Mouse (Mus musculus) heart, postnatal 36 days (tissue): ENCODE measurements at regions not wholly inside any gene's neighbourhood (a gene's known extent, or its start where the extent isn't known, plus 50 kb on each side); places are given as distances from the start of the nearest gene placed in this dataset.

ENCODE experiments used
- DNase-seq, 2 experiments: peaks; one replicate each; pipeline ENCODE4 v3.0.0; 2021 to 2022
- intact Hi-C: fragments of 180-260 bp; cut with DNase I; formaldehyde crosslinking; loops from one replicate; pipeline ENCODE4 v1.15.1; 2025

- intact Hi-C loops: loop anchor here (5.0 kb wide), 1 partner anchor 112 kb away; no protein-coding TSS in a partner anchor
- peak; percentile 65 to 66 for DNase-seq
Observed at GRCm38 (mm10) chr1:119209607-119210007, 156.2 kb upstream of the Gli2 start.

GRCm38 (mm10) chr1:119202456-119202855 lies 149.0 kb upstream of the Gli2 start:
- no peak for DNase-seq
- intact Hi-C loops: no loop called here

GRCm38 (mm10) chr1:119197415-119197700 lies 143.9 kb upstream of the Gli2 start:
- DNase-seq: peak; percentile 28 to 45
- intact Hi-C loops: no loop called here

- DNase-seq: peak in 1 of 2 experiments; percentile 12
- intact Hi-C loops: no loop called here
Observed at GRCm38 (mm10) chr1:119196674-119197414, 143.4 kb upstream of the Gli2 start.

GRCm38 (mm10) chr1:119194533-119194932 lies 141.1 kb upstream of the Gli2 start:
- no peak for DNase-seq
- intact Hi-C loops: no loop called here

GRCm38 (mm10) chr1:119191177-119191576 lies 137.8 kb upstream of the Gli2 start:
- intact Hi-C loops: no loop called here
- DNase-seq: no peak

- DNase-seq: peak in 1 of 2 experiments; percentile 9
- intact Hi-C loops: no loop called here
Observed at GRCm38 (mm10) chr1:119189461-119190066, 136.1 kb upstream of the Gli2 start.

GRCm38 (mm10) chr1:119187301-119187700 lies 133.9 kb upstream of the Gli2 start:
- intact Hi-C loops: no loop called here
- no peak for DNase-seq

- DNase-seq: no peak
- intact Hi-C loops: no loop called here
Observed at GRCm38 (mm10) chr1:119186856-119187255, 133.4 kb upstream of the Gli2 start.

GRCm38 (mm10) chr1:119183558-119184270 lies 130.3 kb upstream of the Gli2 start:
- DNase-seq: no peak
- intact Hi-C loops: no loop called here

GRCm38 (mm10) chr1:119173030-119173756 lies 119.8 kb upstream of the Gli2 start:
- DNase-seq: no peak
- intact Hi-C loops: no loop called here

- intact Hi-C loops: no loop called here
- DNase-seq: no peak
Observed at GRCm38 (mm10) chr1:119167443-119167842, 114.0 kb upstream of the Gli2 start.

- intact Hi-C loops: no loop called here
- DNase-seq: no peak
Observed at GRCm38 (mm10) chr1:119166286-119166685, 112.9 kb upstream of the Gli2 start.

GRCm38 (mm10) chr1:119164811-119165210 lies 111.4 kb upstream of the Gli2 start:
- DNase-seq: no peak
- intact Hi-C loops: no loop called here

- intact Hi-C loops: no loop called here
- DNase-seq: peak in 1 of 2 experiments; percentile 8
Observed at GRCm38 (mm10) chr1:119163846-119164245, 110.4 kb upstream of the Gli2 start.

GRCm38 (mm10) chr1:119163114-119163740 lies 109.8 kb upstream of the Gli2 start:
- peak in 1 of 2 experiments; percentile 2 for DNase-seq
- intact Hi-C loops: no loop called here

- no peak for DNase-seq
- intact Hi-C loops: no loop called here
Observed at GRCm38 (mm10) chr1:119161751-119162150, 108.3 kb upstream of the Gli2 start.

- no peak for DNase-seq
- intact Hi-C loops: loop anchor here (1.0 kb wide), 1 partner anchor 263 kb away; no protein-coding TSS in a partner anchor
Observed at GRCm38 (mm10) chr1:119160354-119160753, 106.9 kb upstream of the Gli2 start.

- intact Hi-C loops: no loop called here
- DNase-seq: no peak
Observed at GRCm38 (mm10) chr1:119157171-119157700, 103.8 kb upstream of the Gli2 start.

GRCm38 (mm10) chr1:119153619-119154018 lies 100.2 kb upstream of the Gli2 start:
- intact Hi-C loops: no loop called here
- DNase-seq: no peak
